17 mouse cellular contexts compared by ENCODE assay signal in genomic region chr2:158917398-158917797, GRCm38 (mm10).
A peak's percentile ranks its signal among the peaks of the same experiment; 100 is the strongest.
DNase-seq lines count a peak whose midpoint lies in the region; TF ChIP-seq lines count a peak whose summit lies in the region.
"Had no signal": no experiment of that assay in that cellular context is flagged by ENCODE, and none has a peak within 500 bp of the region (broad histone marks: within the 10 kb centered on the region; RNA-seq: fewer than 3 reads in every experiment).

No protein-coding gene starts in this region.

- 19% methylated on average over 6 of the region's 6 CpGs for WGBS in cerebellum, adult 2 months

- intact Hi-C loops in left cerebral cortex, postnatal 4 days (cut with DNase I), result loop anchor here (10.0 kb wide), 1 partner anchor 147 kb away; no protein-coding TSS in a partner anchor
- intact Hi-C loops in gastrocnemius, postnatal 14 days (cut with DNase I; ENCODE audit: low total_unique reads), result loop anchor here (10.0 kb wide), 1 partner anchor 247 kb away; no protein-coding TSS in a partner anchor

- no peak overlapping the region for H3K4me3 ChIP-seq in cerebellum, adult 2 months (replicated peaks; ENCODE audit: insufficient read depth, low read depth, low read length)
- H3K4me3 ChIP-seq: embryonic facial prominence, embryonic 13.5 days; forebrain, embryonic 12.5 days; kidney, embryonic 15.5 days; limb, embryonic 15.5 days; lung, embryonic 15.5 days; myocyte had no signal

- H3K27me3 ChIP-seq in cerebellum, adult 2 months (ENCODE audit: control insufficient read depth, insufficient read depth, low read length), result peaks cover 1% of the 10 kb centered on the region; the same call in 1 of the 2 replicates
- H3K27me3 ChIP-seq: kidney, embryonic 15.5 days; lung, embryonic 15.5 days had no signal

- DNase-seq in cerebellum, postnatal 10 days, result peak; percentile 45 to 52
- DNase-seq in cerebellum, adult 2 months, result no peak
- DNase-seq in layer of hippocampus, adult 9-11 months, result peak; percentile 28
- no peak for DNase-seq in layer of hippocampus, postnatal 36 days
- peak; percentile 44 for DNase-seq in heart, adult 8-10 months (ENCODE audit: low spot score)
- DNase-seq in left cerebral cortex, postnatal 4 days, result peak; percentile 13
- DNase-seq in gastrocnemius, postnatal 14 days, result no peak
- no peak for DNase-seq in T-cell, adult 2 months (ENCODE audit: low spot score)
- DNase-seq: B cell, adult 2 months; cerebellum, adult 9-10 months had no signal

- no peak for TF ChIP-seq POLR2A in cerebellum, adult 2 months (IDR thresholded peaks at IDR 0.05; ENCODE audit: borderline replicate concordance, insufficient read depth, low read length)

- H3K4me1 ChIP-seq in cerebellum, adult 2 months (ENCODE audit: control insufficient read depth, insufficient read depth, low read length), result no peaks in the 10 kb centered on the region
- H3K4me1 ChIP-seq: embryonic facial prominence, embryonic 13.5 days; kidney, embryonic 15.5 days; limb, embryonic 15.5 days; lung, embryonic 15.5 days had no signal

- no peak for TF ChIP-seq CTCF in cerebellum, adult 2 months (IDR thresholded peaks at IDR 0.05; ENCODE audit: borderline replicate concordance, insufficient read depth, low read depth, low read length)

- no peak overlapping the region for H3K27ac ChIP-seq in cerebellum, adult 2 months (ENCODE audit: insufficient read depth, low read length)
- H3K27ac ChIP-seq: embryonic facial prominence, embryonic 13.5 days; forebrain, embryonic 12.5 days; hindbrain, postnatal 0 days; kidney, embryonic 15.5 days; limb, embryonic 15.5 days; lung, embryonic 15.5 days had no signal

Comparison
In these comparisons a context has a peak if more than half of its experiments do, and no peak if none do; other contexts are left out.
1. DNase-seq: peak in cerebellum, postnatal 10 days (2 of 2), layer of hippocampus, adult 9-11 months (single experiment), heart, adult 8-10 months (single experiment) and left cerebral cortex, postnatal 4 days (single experiment); none in cerebellum, adult 2 months (0 of 2), layer of hippocampus, postnatal 36 days (0 of 2), gastrocnemius, postnatal 14 days (single experiment) and T-cell, adult 2 months (single experiment).